Mouse (Mus musculus) MEL (cell line): ENCODE data around the gene Tubd1. TPM values are rescaled to one million over a fixed set of nuclear protein-coding genes. Genes with fewer than 3 reads are reported as not detected.
A peak's percentile ranks its signal among the peaks of the same experiment; 100 is the strongest.

Source experiments
- DNase-seq: peaks from one replicate; pipeline ENCODE4 v3.0.0; 2011; ENCODE audit warnings: low read depth, low spot score
- H3K27ac ChIP-seq: 2 replicates; pipeline ENCODE4 v1.5.1; 2012; ENCODE audit warnings: low read depth, mild to moderate bottlenecking, control low read depth, low read length, moderate library complexity; ENCODE audit not compliant: control insufficient read depth
- H3K27me3 ChIP-seq, 2 experiments: fragments of 150-350 bp in 1 of 2; sonication (generic) in 1 of 2; 2 replicates each; pipeline ENCODE4 v1.6.1; 2012; ENCODE audit warnings: low read length in 2 of 2, mild to moderate bottlenecking in 2 of 2, improper control_type of control experiment in 1 of 2, moderate library complexity in 1 of 2; ENCODE audit not compliant: insufficient read depth in 2 of 2, control insufficient read depth in 1 of 2
- H3K36me3 ChIP-seq, 2 experiments: 2 replicates each; pipeline ENCODE4 v1.6.1; 2012 to 2014; ENCODE audit warnings: low read length in 2 of 2, improper control_type of control experiment in 1 of 2, inconsistent platforms in 1 of 2, mild to moderate bottlenecking in 1 of 2; ENCODE audit not compliant: insufficient read depth in 2 of 2, control insufficient read depth in 1 of 2
- H3K4me1 ChIP-seq, 2 experiments: fragments of 150-350 bp in 1 of 2; sonication (generic) in 1 of 2; 2 replicates each; pipeline ENCODE4 v1.6.1; 2012; ENCODE audit warnings: low read length in 2 of 2, improper control_type of control experiment in 1 of 2, mild to moderate bottlenecking in 1 of 2; ENCODE audit not compliant: insufficient read depth in 2 of 2, control insufficient read depth in 1 of 2
- H3K4me3 ChIP-seq, 2 experiments: fragments of 150-350 bp in 1 of 2; sonication (generic) in 1 of 2; 2 replicates each; pipeline ENCODE4 v1.5.1; 2012; ENCODE audit warnings: low read depth in 2 of 2, low read length in 2 of 2, mild to moderate bottlenecking in 2 of 2, moderate library complexity in 2 of 2, control low read depth in 1 of 2, improper control_type of control experiment in 1 of 2; ENCODE audit not compliant: control insufficient read depth in 1 of 2, insufficient read depth in 1 of 2
- H3K79me2 ChIP-seq: 2 replicates; pipeline ENCODE4 v1.6.1; 2012; ENCODE audit warnings: mild to moderate bottlenecking, low read length, moderate library complexity; ENCODE audit not compliant: control insufficient read depth, poor library complexity, insufficient read depth
- H3K9ac ChIP-seq: 2 replicates; pipeline ENCODE4 v1.6.1; 2012; ENCODE audit warnings: low read depth, mild to moderate bottlenecking, control low read depth, low read length, moderate library complexity; ENCODE audit not compliant: control insufficient read depth, poor library complexity, severe bottlenecking
- H3K9me3 ChIP-seq: fragments of 150-350 bp; sonication (generic); replicated peaks from 2 replicates; pipeline ENCODE4 v1.6.1; 2012; ENCODE audit warnings: mild to moderate bottlenecking, low read length, improper control_type of control experiment, moderate library complexity; ENCODE audit not compliant: insufficient read depth
- BHLHE40 ChIP-seq: IDR thresholded peaks from 2 replicates; pipeline ENCODE4 v1.6.1; 2012; ENCODE audit warnings: low read depth, mild to moderate bottlenecking, inconsistent platforms, low read length, improper control_type of control experiment, borderline replicate concordance
- CHD1 ChIP-seq: IDR thresholded peaks from 2 replicates; pipeline ENCODE4 v1.6.1; 2012; ENCODE audit warnings: low read depth, mild to moderate bottlenecking, inconsistent platforms, low read length, improper control_type of control experiment
- CHD2 ChIP-seq: IDR thresholded peaks from 2 replicates; pipeline ENCODE4 v1.6.1; 2011; ENCODE audit warnings: low read length, improper control_type of control experiment
- CTCF ChIP-seq, 3 experiments: IDR thresholded peaks in 2 of 3; conservative IDR thresholded peaks in 1 of 3; 2 replicates each; pipeline ENCODE4 v1.5.1; 2011 to 2012; ENCODE audit warnings: low read length in 3 of 3, low read depth in 2 of 3, mild to moderate bottlenecking in 2 of 3, improper control_type of control experiment in 1 of 3, inconsistent platforms in 1 of 3, mixed read lengths in 1 of 3, moderate library complexity in 1 of 3; ENCODE audit not compliant: control insufficient read depth in 1 of 3, insufficient read depth in 1 of 3, poor library complexity in 1 of 3, severe bottlenecking in 1 of 3
- ELF1 ChIP-seq: IDR thresholded peaks from 2 replicates; pipeline ENCODE4 v1.6.1; 2014; ENCODE audit warnings: low read depth, mild to moderate bottlenecking, inconsistent platforms, low read length, improper control_type of control experiment, moderate library complexity
- EP300 ChIP-seq, 2 experiments: IDR thresholded peaks; 2 replicates each; pipeline ENCODE4 v1.6.1; 2011; ENCODE audit warnings: improper control_type of control experiment in 2 of 2, low read length in 2 of 2, low read depth in 1 of 2, mild to moderate bottlenecking in 1 of 2
- GATA1 ChIP-seq: IDR thresholded peaks from 2 replicates; pipeline ENCODE4 v1.6.1; 2011; ENCODE audit warnings: low read depth, low read length, improper control_type of control experiment
- HCFC1 ChIP-seq: IDR thresholded peaks from 2 replicates; pipeline ENCODE4 v1.6.1; 2012; ENCODE audit warnings: low read depth, mild to moderate bottlenecking, inconsistent platforms, low read length, improper control_type of control experiment, moderate library complexity
- JUND ChIP-seq: IDR thresholded peaks from 2 replicates; pipeline ENCODE4 v1.6.1; 2011; ENCODE audit warnings: low read depth, mild to moderate bottlenecking, improper control_type of control experiment, low read length
- KAT2A ChIP-seq: conservative IDR thresholded peaks from 2 replicates; pipeline ENCODE4 v1.6.1; 2012; ENCODE audit warnings: low read depth, low read length, improper control_type of control experiment, inconsistent platforms
- MAFK ChIP-seq: IDR thresholded peaks from 2 replicates; pipeline ENCODE4 v1.6.1; 2011; ENCODE audit warnings: low read depth, mild to moderate bottlenecking, low read length, improper control_type of control experiment, borderline replicate concordance
- MAX ChIP-seq: IDR thresholded peaks from 2 replicates; pipeline ENCODE4 v1.6.1; 2011; ENCODE audit warnings: low read length, improper control_type of control experiment
- MEF2A ChIP-seq: IDR thresholded peaks from 2 replicates; pipeline ENCODE4 v1.6.1; 2014; ENCODE audit warnings: low read depth, mild to moderate bottlenecking, inconsistent platforms, low read length, improper control_type of control experiment; ENCODE audit not compliant: poor library complexity, insufficient replicate concordance, severe bottlenecking; ENCODE audit errors: extremely low read depth
- MYC ChIP-seq: IDR thresholded peaks from 2 replicates; pipeline ENCODE4 v1.6.1; 2011; ENCODE audit warnings: low read depth, mild to moderate bottlenecking, low read length, improper control_type of control experiment, moderate library complexity
- NELFE ChIP-seq: IDR thresholded peaks from 2 replicates; pipeline ENCODE4 v1.6.1; 2011; ENCODE audit warnings: low read depth, low read length, improper control_type of control experiment
- NRF1 ChIP-seq: IDR thresholded peaks from 2 replicates; pipeline ENCODE4 v1.6.1; 2014; ENCODE audit warnings: low read depth, mild to moderate bottlenecking, inconsistent platforms, low read length, improper control_type of control experiment, moderate library complexity; ENCODE audit not compliant: poor library complexity, insufficient read depth, severe bottlenecking
- POLR2A ChIP-seq, 2 experiments: IDR thresholded peaks; 2 replicates each; pipeline ENCODE4 v1.6.1; 2011 to 2012; ENCODE audit warnings: low read length in 2 of 2, mild to moderate bottlenecking in 2 of 2, control low read depth in 1 of 2, improper control_type of control experiment in 1 of 2, low read depth in 1 of 2, moderate library complexity in 1 of 2; ENCODE audit not compliant: control insufficient read depth in 1 of 2, insufficient read depth in 1 of 2, poor library complexity in 1 of 2
- POLR2AphosphoS2 ChIP-seq: IDR thresholded peaks from 2 replicates; pipeline ENCODE4 v1.6.1; 2011; ENCODE audit warnings: low read length, improper control_type of control experiment
- POLR2AphosphoS5 ChIP-seq: IDR thresholded peaks from 2 replicates; pipeline ENCODE4 v1.6.1; 2012; ENCODE audit warnings: low read depth, borderline replicate concordance, mild to moderate bottlenecking, inconsistent platforms, low read length, moderate library complexity, mixed read lengths
- RCOR1 ChIP-seq: IDR thresholded peaks from 2 replicates; pipeline ENCODE4 v1.6.1; 2012; ENCODE audit warnings: low read depth, mild to moderate bottlenecking, inconsistent platforms, low read length, improper control_type of control experiment
- TBP ChIP-seq: IDR thresholded peaks from 2 replicates; pipeline ENCODE4 v1.8.0; 2011; ENCODE audit warnings: low read depth, low read length, improper control_type of control experiment
- UBTF ChIP-seq: IDR thresholded peaks from 2 replicates; pipeline ENCODE4 v1.6.1; 2012; ENCODE audit warnings: low read depth, mild to moderate bottlenecking, inconsistent platforms, low read length, improper control_type of control experiment, moderate library complexity, borderline replicate concordance; ENCODE audit not compliant: insufficient read depth
- USF1 ChIP-seq: IDR thresholded peaks from 2 replicates; pipeline ENCODE4 v1.6.1; 2014; ENCODE audit warnings: low read depth, mild to moderate bottlenecking, inconsistent platforms, low read length, improper control_type of control experiment, moderate library complexity
- USF2 ChIP-seq, 2 experiments: IDR thresholded peaks; 2 replicates each; pipeline ENCODE4 v1.6.1; 2011 to 2012; ENCODE audit warnings: improper control_type of control experiment in 2 of 2, low read length in 2 of 2, borderline replicate concordance in 1 of 2, inconsistent platforms in 1 of 2, low read depth in 1 of 2, mild to moderate bottlenecking in 1 of 2; ENCODE audit not compliant: insufficient read depth in 1 of 2
- ZKSCAN1 ChIP-seq: IDR thresholded peaks from 2 replicates; pipeline ENCODE4 v1.6.1; 2012; ENCODE audit warnings: low read depth, mild to moderate bottlenecking, inconsistent platforms, low read length, improper control_type of control experiment, moderate library complexity
- ZMIZ1 ChIP-seq: IDR thresholded peaks from 2 replicates; pipeline ENCODE4 v1.6.1; 2012; ENCODE audit warnings: low read depth, mild to moderate bottlenecking, inconsistent platforms, low read length, improper control_type of control experiment, moderate library complexity
- ZNF384 ChIP-seq: IDR thresholded peaks from 2 replicates; pipeline ENCODE4 v1.6.1; 2012; ENCODE audit warnings: low read depth, mild to moderate bottlenecking, inconsistent platforms, low read length, improper control_type of control experiment
- polyA plus RNA-seq, 2 experiments: library from polyadenylated mRNA; stranded (reverse) in 1 of 2; unstranded in 1 of 2; fragments of >175 nt in 1 of 2; fragments of >200 nt in 1 of 2; gene quantifications; 2 replicates each; pipeline versions ENCODE4 v1.2.1 to v1.2.4; 2012; ENCODE audit warnings: low replicate concordance in 2 of 2, low read depth in 1 of 2; ENCODE audit not compliant: insufficient read length in 2 of 2, insufficient read depth in 1 of 2, missing spikeins in 1 of 2
- total RNA-seq: library from RNA; depleted of rRNA; stranded (reverse); fragments of 300-350 nt; gene quantifications from 2 replicates; pipeline ENCODE4 v1.2.3, GENCODE M21; 2012

Tubd1 gene
- total and polyA plus RNA-seq, 3 experiments, result 14.4 to 23.4 TPM; not detected in 1

DNA sequence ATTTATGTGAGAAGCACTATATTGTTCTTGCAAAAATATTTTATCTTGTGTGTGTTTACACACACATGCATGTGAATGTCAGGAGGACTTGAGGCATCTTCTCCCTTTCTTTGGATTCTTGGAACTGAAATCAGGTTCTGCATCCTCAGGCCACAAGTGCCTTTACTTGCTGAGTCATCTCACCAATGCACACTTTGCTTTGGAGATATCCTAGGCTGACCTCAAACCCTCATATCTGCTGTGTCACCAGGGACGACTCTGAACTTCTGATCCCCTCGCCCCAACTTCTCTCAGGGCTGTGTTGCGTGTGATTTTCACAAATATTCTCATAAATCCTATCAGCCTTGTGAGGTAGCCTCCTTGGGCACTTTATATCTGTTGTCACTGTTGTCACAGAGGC, 65.4 kb downstream of the Tubd1 start (continued):
- TF ChIP-seq CTCF (IDR thresholded peaks at IDR 0.05 in 2 of 3, conservative IDR thresholded peaks at IDR 0.05 in 1 of 3; ENCODE audit: control insufficient read depth in 1 of 3, insufficient read depth in 1 of 3, low read depth in 2 of 3, low read length in 3 of 3, poor library complexity in 1 of 3, severe bottlenecking in 1 of 3) (no peak), MYC (no peak)
- TF ChIP-seq, all 39 proteins: peak for 12

DNA sequence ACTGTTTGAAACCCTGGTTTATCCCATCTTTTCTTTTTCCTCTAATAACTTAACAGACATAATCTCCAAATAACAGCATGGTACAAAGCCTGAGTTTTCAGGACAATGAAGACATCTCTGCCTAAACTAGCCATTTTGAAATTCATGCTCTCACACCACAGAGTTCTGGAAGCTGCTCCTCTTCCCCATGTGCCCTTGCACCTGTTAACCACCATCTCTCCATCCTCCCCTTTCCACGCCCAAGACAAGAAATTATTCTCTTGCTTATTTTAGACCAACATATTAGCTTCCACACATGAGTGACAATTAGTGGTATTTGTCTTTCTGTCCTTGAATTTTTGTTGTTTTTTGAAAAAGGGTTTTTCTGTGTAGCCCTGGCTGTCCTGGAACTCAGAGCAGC, 67.2 kb downstream of the Tubd1 start:
- Histone ChIP-seq H3K27ac (no peak overlapping the region), H3K36me3 (peaks cover 0 to 42% of the 10 kb centered on the region in 2 experiments; a peak in 3 of 4 replicates), H3K4me3 (no peak overlapping the region), H3K4me1 (peaks cover 35 to 37% of the 10 kb centered on the region in 2 experiments), H3K9me3 (no peaks in the 10 kb centered on the region), H3K79me2 (no peaks in the 10 kb centered on the region; the same call in 1 of the 2 replicates)
- DNase-seq, result no peak
- TF ChIP-seq MAFK (no peak), ZNF384 (no peak), ZMIZ1 (no peak), MYC (no peak), GATA1 (no peak), MAX (no peak), EP300 (IDR thresholded peaks at IDR 0.05; ENCODE audit: low read depth in 1 of 2, low read length in 2 of 2) (no peak), ZKSCAN1 (no peak)
- TF ChIP-seq, all 39 proteins: peak for 0
- no peaks in the 10 kb centered on the region for H3K27me3 ChIP-seq
- H3K9ac ChIP-seq, result no peak overlapping the region

DNA sequence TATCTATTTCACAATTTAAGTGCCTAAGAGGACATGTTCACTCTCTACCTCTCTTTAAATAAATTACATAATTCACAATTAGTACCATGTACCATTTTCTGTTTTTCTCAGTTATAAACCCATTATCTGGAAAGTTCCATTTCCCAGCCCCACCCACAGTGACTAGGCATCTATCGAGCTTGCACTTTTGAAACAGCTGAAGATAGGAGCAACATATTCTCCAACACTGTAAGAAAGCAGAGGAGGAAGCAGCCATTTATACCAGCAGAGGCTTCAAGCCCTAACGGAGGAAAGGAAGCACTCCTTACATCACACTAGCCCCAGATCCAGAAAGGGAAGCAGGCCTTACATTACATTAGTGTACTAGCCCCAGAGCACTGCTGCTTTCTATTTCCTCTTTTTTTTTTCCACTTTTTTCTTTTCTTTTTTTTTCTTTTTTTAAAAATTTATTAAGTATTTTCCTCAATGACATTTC, 69.3 kb downstream of the Tubd1 start:
- peak overlapping the region; percentile 93 for H3K27ac ChIP-seq
- H3K36me3 ChIP-seq, result peaks cover 0 to 34% of the 10 kb centered on the region in 2 experiments; a peak in 2 of 4 replicates
- no peaks in the 10 kb centered on the region for H3K27me3 ChIP-seq
- H3K4me1 ChIP-seq, result peaks cover 29 to 31% of the 10 kb centered on the region in 2 experiments
- H3K9ac ChIP-seq, result peak overlapping the region; percentile 72
- H3K4me3 ChIP-seq, result peak overlapping the region in 1 of 2 experiments; percentile 21; a peak in 3 of 4 replicates
- no peaks in the 10 kb centered on the region; the same call in 1 of the 2 replicates for H3K79me2 ChIP-seq
- no peaks in the 10 kb centered on the region for H3K9me3 ChIP-seq
- peak; percentile 96 for DNase-seq
- peak; percentile 71; the same call in 1 of the 2 replicates for TF ChIP-seq UBTF
- TF ChIP-seq JUND, result no peak
- peak; percentile 92 for TF ChIP-seq TBP
- no peak for TF ChIP-seq USF2 (IDR thresholded peaks at IDR 0.05; ENCODE audit: borderline replicate concordance in 1 of 2, insufficient read depth in 1 of 2, low read depth in 1 of 2, low read length in 2 of 2)
- TF ChIP-seq POLR2AphosphoS5, result no peak
- no peak for TF ChIP-seq CHD2
- TF ChIP-seq CHD1, result peak; percentile 93
- no peak for TF ChIP-seq BHLHE40
- peak; percentile 69 for TF ChIP-seq HCFC1
- TF ChIP-seq POLR2AphosphoS2, result peak; percentile 88
- peak; percentile 60; the same call in 1 of the 2 replicates for TF ChIP-seq MYC
- peak; percentile 93 for TF ChIP-seq ZNF384
- no peak for TF ChIP-seq MEF2A
- TF ChIP-seq ELF1, result peak; percentile 64
- TF ChIP-seq ZMIZ1, result peak; percentile 87
- TF ChIP-seq ZKSCAN1, result no peak
- peak in 1 of 2 experiments; percentile 75; a peak in 2 of 4 replicates for TF ChIP-seq POLR2A (IDR thresholded peaks at IDR 0.05; ENCODE audit: control insufficient read depth in 1 of 2, insufficient read depth in 1 of 2, low read depth in 1 of 2, low read length in 2 of 2, poor library complexity in 1 of 2)
- TF ChIP-seq KAT2A, result 0 out of 2 replicates have a peak, but pooled peaks have one; percentile 18
- peak; percentile 68 for TF ChIP-seq RCOR1
- TF ChIP-seq NRF1, result no peak
- TF ChIP-seq USF1, result no peak
- peak; percentile 66; the same call in 1 of the 2 replicates for TF ChIP-seq MAFK
- peak; percentile 68 for TF ChIP-seq NELFE
